Mouse (Mus musculus) CH12.LX (cell line): ENCODE results near the gene Olfr262. TPM values are rescaled to one million over a fixed set of nuclear protein-coding genes. Genes with fewer than 3 reads are reported as not detected.
"Not testable (repeated sequence)": the region's sequence is repeated elsewhere in the genome, so short reads cannot be mapped to it uniquely, and the experiment has no call there.

Source experiments
- DNase-seq: peaks from one replicate; pipeline ENCODE4 v3.0.0-alpha.2; 2013; ENCODE audit errors: extremely low read depth
- H3K27ac ChIP-seq: 2 replicates; pipeline ENCODE4 v1.5.1; 2012; ENCODE audit warnings: low read depth, mild to moderate bottlenecking, control low read depth, moderate library complexity; ENCODE audit not compliant: insufficient read depth
- H3K27me3 ChIP-seq: replicated peaks from 2 replicates; pipeline ENCODE3; 2012; ENCODE audit warnings: inconsistent platforms
- H3K36me3 ChIP-seq, 2 experiments: replicated peaks in 1 of 2; 2 replicates each; pipeline versions ENCODE3 to v1.6.1; 2012; ENCODE audit warnings: inconsistent platforms in 1 of 2, low read length in 1 of 2, mild to moderate bottlenecking in 1 of 2, mixed read lengths in 1 of 2, moderate library complexity in 1 of 2; ENCODE audit not compliant: control insufficient read depth in 1 of 2, insufficient read depth in 1 of 2
- H3K4me1 ChIP-seq, 2 experiments: 2 replicates each; pipeline ENCODE4 v1.6.1; 2012; ENCODE audit warnings: inconsistent platforms in 1 of 2, moderate library complexity in 1 of 2; ENCODE audit not compliant: insufficient read depth in 2 of 2, control insufficient read depth in 1 of 2
- H3K4me2 ChIP-seq: 2 replicates; pipeline ENCODE4 v1.6.1; 2012; ENCODE audit warnings: low read depth, mild to moderate bottlenecking, control low read depth; ENCODE audit not compliant: poor library complexity, insufficient read depth, severe bottlenecking
- H3K4me3 ChIP-seq, 3 experiments: fragments of 150-350 bp in 1 of 3; sonication (generic) in 1 of 3; replicated peaks in 1 of 3; 2 replicates each; pipeline versions ENCODE3 to v1.5.1; 2011 to 2012; ENCODE audit warnings: low read depth in 2 of 3, low read length in 2 of 3, mild to moderate bottlenecking in 2 of 3, moderate library complexity in 2 of 3, control low read depth in 1 of 3, improper control_type of control experiment in 1 of 3, inconsistent platforms in 1 of 3, mixed read lengths in 1 of 3; ENCODE audit not compliant: poor library complexity in 1 of 3
- H3K79me2 ChIP-seq: replicated peaks from 2 replicates; pipeline ENCODE4 v1.6.1; 2012; ENCODE audit warnings: mild to moderate bottlenecking, moderate library complexity; ENCODE audit not compliant: control insufficient read depth, poor library complexity, insufficient read depth, severe bottlenecking; ENCODE audit errors: extremely low read depth
- H3K9ac ChIP-seq: 2 replicates; pipeline ENCODE4 v1.6.1; 2012; ENCODE audit warnings: low read depth, mild to moderate bottlenecking, control low read depth, moderate library complexity; ENCODE audit not compliant: insufficient read depth
- H3K9me3 ChIP-seq: replicated peaks from 2 replicates; pipeline ENCODE3; 2012; ENCODE audit warnings: low read length, inconsistent platforms, mixed read lengths
- BHLHE40 ChIP-seq: IDR thresholded peaks from 2 replicates; pipeline ENCODE4 v1.6.1; 2011; ENCODE audit warnings: mild to moderate bottlenecking, low read depth, low read length, improper control_type of control experiment
- CHD1 ChIP-seq: IDR thresholded peaks from 2 replicates; pipeline ENCODE4 v1.6.1; 2012; ENCODE audit warnings: low read depth, low read length, improper control_type of control experiment, inconsistent platforms
- CHD2 ChIP-seq: IDR thresholded peaks from 2 replicates; pipeline ENCODE4 v1.6.1; 2011; ENCODE audit warnings: low read length, improper control_type of control experiment
- CTCF ChIP-seq, 2 experiments: IDR thresholded peaks in 1 of 2; conservative IDR thresholded peaks in 1 of 2; 2 replicates each; pipeline ENCODE4 v1.5.1; 2011 to 2012; ENCODE audit warnings: low read depth in 2 of 2, low read length in 2 of 2, improper control_type of control experiment in 1 of 2, inconsistent platforms in 1 of 2, mild to moderate bottlenecking in 1 of 2, moderate library complexity in 1 of 2
- E2F4 ChIP-seq: IDR thresholded peaks from 2 replicates; pipeline ENCODE4 v1.6.1; 2011; ENCODE audit warnings: low read depth, low read length, improper control_type of control experiment; ENCODE audit not compliant: insufficient replicate concordance
- HCFC1 ChIP-seq: IDR thresholded peaks from 2 replicates; pipeline ENCODE4 v1.6.1; 2012; ENCODE audit warnings: low read depth, mild to moderate bottlenecking, inconsistent platforms, low read length, improper control_type of control experiment
- JUN ChIP-seq: IDR thresholded peaks from 2 replicates; pipeline ENCODE4 v1.6.1; 2011; ENCODE audit warnings: low read depth, mild to moderate bottlenecking, low read length, improper control_type of control experiment, moderate library complexity; ENCODE audit not compliant: insufficient read depth
- KAT2A ChIP-seq: IDR thresholded peaks from 2 replicates; pipeline ENCODE4 v1.6.1; 2012; ENCODE audit warnings: low read length, improper control_type of control experiment, inconsistent platforms; ENCODE audit not compliant: insufficient replicate concordance
- MAFK ChIP-seq: IDR thresholded peaks from 2 replicates; pipeline ENCODE4 v1.6.1; 2011; ENCODE audit warnings: low read length, improper control_type of control experiment; ENCODE audit not compliant: insufficient replicate concordance
- MAZ ChIP-seq: IDR thresholded peaks from 2 replicates; pipeline ENCODE4 v1.6.1; 2012; ENCODE audit warnings: low read depth, mild to moderate bottlenecking, inconsistent platforms, low read length, improper control_type of control experiment, moderate library complexity
- NRF1 ChIP-seq: IDR thresholded peaks from 2 replicates; pipeline ENCODE4 v1.6.1; 2014; ENCODE audit warnings: low read depth, mild to moderate bottlenecking, inconsistent platforms, low read length, improper control_type of control experiment, moderate library complexity
- POLR2A ChIP-seq: IDR thresholded peaks from 2 replicates; pipeline ENCODE4 v1.6.1; 2011; ENCODE audit warnings: low read depth, mild to moderate bottlenecking, improper control_type of control experiment, low read length
- RAD21 ChIP-seq: IDR thresholded peaks from 2 replicates; pipeline ENCODE4 v1.6.1; 2011; ENCODE audit warnings: low read depth, mild to moderate bottlenecking, low read length, improper control_type of control experiment, moderate library complexity
- SMC3 ChIP-seq: IDR thresholded peaks from 2 replicates; pipeline ENCODE4 v1.6.1; 2011; ENCODE audit warnings: low read depth, low read length, improper control_type of control experiment
- TBP ChIP-seq: conservative IDR thresholded peaks from 2 replicates; pipeline ENCODE4 v1.6.1; 2011; ENCODE audit warnings: low read depth, low read length, improper control_type of control experiment
- TCF12 ChIP-seq: IDR thresholded peaks from 2 replicates; pipeline ENCODE4 v1.6.1; 2014; ENCODE audit warnings: low read depth, mild to moderate bottlenecking, inconsistent platforms, low read length, improper control_type of control experiment
- UBTF ChIP-seq: IDR thresholded peaks from 2 replicates; pipeline ENCODE4 v1.6.1; 2012; ENCODE audit warnings: low read depth, mild to moderate bottlenecking, inconsistent platforms, low read length, improper control_type of control experiment, moderate library complexity
- USF2 ChIP-seq: conservative IDR thresholded peaks from 2 replicates; pipeline ENCODE4 v1.6.1; 2011; ENCODE audit warnings: low read depth, low read length, improper control_type of control experiment
- ZMIZ1 ChIP-seq: IDR thresholded peaks from 2 replicates; pipeline ENCODE4 v1.6.1; 2012; ENCODE audit warnings: low read depth, mild to moderate bottlenecking, inconsistent platforms, low read length, improper control_type of control experiment
- dilution Hi-C: fragments of 300-500 bp; cut with MboI; formaldehyde crosslinking; loops from 2 replicates; pipeline ENCODE4 v1.14.3; 2020; ENCODE audit warnings: low sequenced_read_pairs; ENCODE audit not compliant: extremely low pct_unique_long_range_greater_than_20kb, extremely low pct_ligation_motif_present
- in situ Hi-C: fragments of 300-500 bp; cut with MboI; formaldehyde crosslinking; loops from 3 replicates; pipeline ENCODE4 v1.14.3; 2019; ENCODE audit warnings: low sequenced_read_pairs, low pct_ligation_motif_present, low pct_unique_long_range_greater_than_20kb, mixed read lengths
- polyA plus RNA-seq: library from polyadenylated mRNA; unstranded; fragments of >175 nt; gene quantifications from 2 replicates; pipeline ENCODE4 v1.2.1, GENCODE M21; 2012; ENCODE audit warnings: low read depth; ENCODE audit not compliant: insufficient read length
- total RNA-seq, 2 experiments: library from RNA; depleted of rRNA; stranded (reverse); fragments of 300-350 nt in 1 of 2; fragments of >200 nt in 1 of 2; gene quantifications; 2 replicates each; pipeline ENCODE4 v1.2.3; 2012 to 2014

Olfr262 gene
- total and polyA plus RNA-seq, 3 experiments, result not detected

GRCm38 (mm10) chr19:12260732-12261131 is 19.3 kb upstream of the Olfr262 start, which contains the start of gene Olfr235:
TSS of gene Olfr235 (plus strand) at chr19:12261032.
- H3K4me3 ChIP-seq, result no peak within 1 kb of the TSS
- H3K27ac ChIP-seq, result no peak within 1 kb of the TSS
- no peak within 1 kb of the TSS for H3K4me2 ChIP-seq
- H3K27me3 ChIP-seq, result no peaks in the 10 kb centered on the region
- TF ChIP-seq KAT2A, result no peak
- TF ChIP-seq JUN, result no peak
- no peak for TF ChIP-seq USF2
- no peak for TF ChIP-seq CTCF (conservative IDR thresholded peaks at IDR 0.05 in 1 of 2, IDR thresholded peaks at IDR 0.05 in 1 of 2; ENCODE audit: low read depth in 2 of 2, low read length in 2 of 2)
- no peak for TF ChIP-seq E2F4
- no peak for TF ChIP-seq SMC3
- TF ChIP-seq UBTF, result no peak
- no peak for TF ChIP-seq CHD1
- TF ChIP-seq NRF1, result no peak
- TF ChIP-seq MAZ, result no peak
- TF ChIP-seq ZMIZ1, result no peak
- TF ChIP-seq CHD2, result no peak
- no peak for TF ChIP-seq BHLHE40
- TF ChIP-seq POLR2A, result no peak
- no peak for TF ChIP-seq TCF12
- no peak for TF ChIP-seq HCFC1
- no peak for TF ChIP-seq MAFK
- TF ChIP-seq RAD21, result no peak
- no peak for TF ChIP-seq TBP
- in situ Hi-C loops, result no loop called here
- no peaks in the 10 kb centered on the region for H3K79me2 ChIP-seq
- no peaks in the 10 kb centered on the region for H3K36me3 ChIP-seq
- no peak within 1 kb of the TSS for H3K9ac ChIP-seq
- H3K9me3 ChIP-seq, result no peaks in the 10 kb centered on the region
- no peak for DNase-seq
- H3K4me1 ChIP-seq, result peaks cover 0 to 3% of the 10 kb centered on the region in 2 experiments; a peak in 1 of 4 replicates
- dilution Hi-C loops, result no loop called here

- H3K4me1 ChIP-seq, H3K27ac ChIP-seq, H3K79me2 ChIP-seq, H3K27me3 ChIP-seq, H3K36me3 ChIP-seq, in situ Hi-C loops, H3K9me3 ChIP-seq, H3K4me3 ChIP-seq, DNase-seq, dilution Hi-C loops, H3K4me2 ChIP-seq, H3K9ac ChIP-seq: not testable (repeated sequence)
Measured at GRCm38 (mm10) chr19:12232496-12232895, 9.0 kb downstream of the Olfr262 start, which contains the start of gene Olfr1432. TSS of gene Olfr1432 (minus strand) at chr19:12232596.
